8 mouse cellular contexts compared by ENCODE assay signal in the genomic region with DNA sequence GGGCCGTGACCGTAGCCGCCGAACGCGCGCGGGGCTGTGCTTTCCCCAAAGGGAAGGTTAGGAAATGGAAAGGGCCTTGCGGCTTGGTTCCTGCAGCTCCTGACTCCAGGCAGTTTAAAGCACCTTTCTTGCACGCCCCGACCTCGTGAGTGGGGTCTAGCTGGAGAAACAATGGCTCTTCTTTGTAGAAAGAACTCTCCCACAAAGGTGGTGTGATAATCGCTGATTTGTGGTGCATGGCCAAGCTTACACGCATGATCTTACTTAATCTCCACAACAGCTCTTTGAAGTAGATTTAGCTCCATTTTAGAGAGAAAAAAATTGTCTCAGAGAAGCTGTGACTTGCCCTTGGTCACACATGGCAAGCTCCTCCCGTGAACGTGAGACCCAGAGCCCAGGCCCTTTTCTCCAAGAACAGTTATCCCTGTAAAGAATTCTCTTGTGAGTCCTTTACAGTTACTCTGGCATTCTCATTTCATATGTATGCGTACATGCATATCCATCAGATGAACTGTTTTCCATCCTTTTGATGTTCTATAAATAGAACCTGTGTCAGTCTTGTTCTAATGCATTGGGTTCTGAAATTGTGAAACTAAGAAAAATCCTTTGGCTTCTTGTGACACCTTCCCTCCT. TPM values are rescaled to one million over a fixed set of nuclear protein-coding genes. Genes with fewer than 3 reads are reported as not detected.
DNase-seq lines count a peak whose midpoint lies in the region; ATAC-seq and TF ChIP-seq lines count a peak whose summit lies in the region.

No protein-coding gene starts in this region.

- WGBS in spleen, adult 2 months, result 13% methylated on average over 17 of the region's 17 CpGs
- WGBS in limb, embryonic 14.5 days, result under 1% methylated on average over 17 of the region's 17 CpGs

- H3K9me3 ChIP-seq in erythroblast, embryonic 14.5 days (ENCODE audit: control insufficient read depth, low read length), result no peaks in the 10 kb centered on the region
- H3K9me3 ChIP-seq in limb, embryonic 14.5 days (ENCODE audit: control insufficient read depth, low read length), result no peaks in the 10 kb centered on the region

- no peak overlapping the region for H3K27ac ChIP-seq in spleen, adult 2 months (ENCODE audit: insufficient read depth, low read length)
- H3K27ac ChIP-seq in limb, embryonic 14.5 days (replicated peaks; ENCODE audit: low read depth, low read length), result peak overlapping the region; percentile 85

- no peaks in the 10 kb centered on the region for H3K27me3 ChIP-seq in erythroblast, embryonic 14.5 days (ENCODE audit: control insufficient read depth)
- peaks cover 8% of the 10 kb centered on the region for H3K27me3 ChIP-seq in spleen, adult 2 months (ENCODE audit: control insufficient read depth, insufficient read depth, low read length)
- H3K27me3 ChIP-seq in limb, embryonic 14.5 days (ENCODE audit: control insufficient read depth, insufficient read depth, low read length), result no peaks in the 10 kb centered on the region

- H3K9ac ChIP-seq in limb, embryonic 14.5 days (ENCODE audit: low read depth, low read length, severe bottlenecking), result peak overlapping the region; percentile 98

- no peaks in the 10 kb centered on the region for H3K36me3 ChIP-seq in erythroblast, embryonic 14.5 days (ENCODE audit: control insufficient read depth)
- no peaks in the 10 kb centered on the region for H3K36me3 ChIP-seq in spleen, adult 2 months (ENCODE audit: control insufficient read depth, insufficient read depth, low read length)
- H3K36me3 ChIP-seq in limb, embryonic 14.5 days (ENCODE audit: control insufficient read depth, insufficient read depth, low read length), result no peaks in the 10 kb centered on the region

- H3K4me2 ChIP-seq in limb, embryonic 14.5 days (replicated peaks; ENCODE audit: low read depth, low read length, severe bottlenecking), result peak overlapping the region; percentile 81

- ATAC-seq in erythroblast, adult 5-6 weeks (replicated peaks; ENCODE audit: low FRiP score, poor library complexity, severe bottlenecking), result no peak
- peak; percentile 49 for ATAC-seq in limb, embryonic 14.5 days (ENCODE audit: low FRiP score, low read depth)
- no peak for ATAC-seq in CD4-positive, CD25-positive, alpha-beta regulatory T cell, adult 4 months

- TF ChIP-seq CTCF in spleen, adult 2 months (IDR thresholded peaks at IDR 0.05; ENCODE audit: extremely low read depth, insufficient read depth, insufficient read length, insufficient replicate concordance), result no peak

- peaks cover 31% of the 10 kb centered on the region for H3K4me1 ChIP-seq in erythroblast, embryonic 14.5 days (ENCODE audit: control insufficient read depth)
- H3K4me1 ChIP-seq in spleen, adult 2 months (ENCODE audit: control insufficient read depth, insufficient read depth, insufficient read length), result no peaks in the 10 kb centered on the region; the same call in 1 of the 2 replicates
- H3K4me1 ChIP-seq in limb, embryonic 14.5 days (ENCODE audit: control insufficient read depth, insufficient read depth, low read length), result peaks cover 25% of the 10 kb centered on the region

- no peak for DNase-seq in spleen, adult 2 months (ENCODE audit: low read depth in 1 of 2, low spot score in 2 of 2)
- no peak for DNase-seq in spleen, postnatal 36 days (ENCODE audit: low spot score in 2 of 2)
- DNase-seq in limb, embryonic 14.5 days (ENCODE audit: low spot score), result no peak
- peak; percentile 64 for DNase-seq in testis, postnatal 14 days (ENCODE audit: low spot score)
- no peak for DNase-seq in thymus, postnatal 14 days

- peak overlapping the region; percentile 81 for H3K4me3 ChIP-seq in erythroblast, embryonic 14.5 days (replicated peaks)
- peak overlapping the region; percentile 62 for H3K4me3 ChIP-seq in spleen, adult 2 months (ENCODE audit: extremely low read depth, insufficient read depth, insufficient read length)
- peak overlapping the region; percentile 92 for H3K4me3 ChIP-seq in limb, embryonic 14.5 days (replicated peaks; ENCODE audit: low read length)

- no peak for TF ChIP-seq POLR2A in spleen, adult 2 months (IDR thresholded peaks at IDR 0.05; ENCODE audit: low read depth, low read length)
- TF ChIP-seq POLR2A in limb, embryonic 14.5 days (IDR thresholded peaks at IDR 0.05; ENCODE audit: borderline replicate concordance, extremely low read depth, insufficient read depth, insufficient read length), result no peak

RNA-seq across cellular contexts. Expression of a gene that starts 0.5 kb away (rescaled TPM):
- polyA plus RNA-seq in erythroblast, embryonic 14.5 days (2012), result 0.07 and 0.39 TPM in 2 replicates
- total RNA-seq in erythroblast, adult 5-6 weeks (2015; ENCODE audit: low replicate concordance), result 1.3 and 11.7 TPM in 2 replicates
- 3.1 and 10.9 TPM in 2 replicates for total RNA-seq in erythroblast, adult 5-6 weeks (2017; ENCODE audit: low replicate concordance)
- 5.4 and 6.8 TPM in 2 replicates for polyA plus RNA-seq in spleen, adult 2 months (2012; rRNA removed)
- polyA plus RNA-seq in limb, embryonic 14.5 days (2012; rRNA removed), result 120 and 154 TPM in 2 replicates
- polyA plus RNA-seq in limb, embryonic 14.5 days (2014; fragmentation: Nextera tagmentation; extraction: Ambion mirVana), result 73.2 and 75.0 TPM in 2 replicates
- polyA plus RNA-seq in CD4-positive, CD25-positive, alpha-beta regulatory T cell, adult 4 months (2017; shearing (Covaris generic)), result not detected
